Mouse (Mus musculus): Measurements from ENCODE around the gene Mndal. TPM values are rescaled to one million over a fixed set of nuclear protein-coding genes. Genes with fewer than 3 reads are reported as not detected.
"Not testable (repeated sequence)": the region's sequence is repeated elsewhere in the genome, so short reads cannot be mapped to it uniquely, and the experiment has no call there.

Mndal gene
- total and polyA plus RNA-seq, 3 experiments: 6.6 to 12.8 (median 12.7) TPM

GRCm38 (mm10) chr1:173802689-173803281 lies 139.5 kb downstream of the Mndal start:
- H3K4me1 ChIP-seq (ENCODE audit: control insufficient read depth, insufficient read depth, low read length); H3K9ac ChIP-seq (ENCODE audit: low read depth, low read length); H3K36me3 ChIP-seq (ENCODE audit: control insufficient read depth, insufficient read depth, low read length); H3K27me3 ChIP-seq (ENCODE audit: control insufficient read depth, insufficient read depth, low read length); H3K79me2 ChIP-seq (replicated peaks; ENCODE audit: control insufficient read depth, insufficient read depth, low read length): not testable (repeated sequence)
- peak; percentile 35 to 44 for DNase-seq
- TF ChIP-seq POLR2A (IDR thresholded peaks at IDR 0.05; ENCODE audit: insufficient read depth, low read depth, low read length): peak; percentile 69
- intact Hi-C loops (cut with DNase I): loop anchor here (2.0 kb wide), 1 partner anchor 76 kb away; no protein-coding TSS in a partner anchor
- peak overlapping the region; percentile 82 for H3K27ac ChIP-seq
- H3K4me3 ChIP-seq: peak overlapping the region; percentile 53
- 47% methylated on average over 2 of the region's 2 CpGs for WGBS

- WGBS: 20% methylated on average over 3 of the region's 3 CpGs
- peak overlapping the region; percentile 53 for H3K4me3 ChIP-seq
- DNase-seq; H3K27me3 ChIP-seq (ENCODE audit: control insufficient read depth, insufficient read depth, low read length); H3K36me3 ChIP-seq (ENCODE audit: control insufficient read depth, insufficient read depth, low read length); H3K79me2 ChIP-seq (replicated peaks; ENCODE audit: control insufficient read depth, insufficient read depth, low read length); H3K4me1 ChIP-seq (ENCODE audit: control insufficient read depth, insufficient read depth, low read length): not testable (repeated sequence)
- intact Hi-C loops (cut with DNase I): loop anchor here (2.0 kb wide), 1 partner anchor 77 kb away; no protein-coding TSS in a partner anchor
- H3K27ac ChIP-seq: peak overlapping the region; percentile 79
- H3K9ac ChIP-seq (ENCODE audit: low read depth, low read length): peak overlapping the region; percentile 57
Observed at GRCm38 (mm10) chr1:173802207-173802606, 140.1 kb downstream of the Mndal start.

- not testable (repeated sequence) for H3K36me3 ChIP-seq (ENCODE audit: control insufficient read depth, insufficient read depth, low read length); H3K4me1 ChIP-seq (ENCODE audit: control insufficient read depth, insufficient read depth, low read length); DNase-seq; H3K9ac ChIP-seq (ENCODE audit: low read depth, low read length); H3K79me2 ChIP-seq (replicated peaks; ENCODE audit: control insufficient read depth, insufficient read depth, low read length); H3K27me3 ChIP-seq (ENCODE audit: control insufficient read depth, insufficient read depth, low read length)
- WGBS: 39% methylated on average over 2 of the region's 2 CpGs
- intact Hi-C loops (cut with DNase I): loop anchor here (2.0 kb wide), 1 partner anchor 77 kb away; no protein-coding TSS in a partner anchor
- peak overlapping the region; percentile 53 for H3K4me3 ChIP-seq
- H3K27ac ChIP-seq: peak overlapping the region; percentile 79
Observed at GRCm38 (mm10) chr1:173801791-173802190, 140.5 kb downstream of the Mndal start.

Other genes starting within 250 kb of the Mndal start
- gene Ifi207, start 200.7 kb downstream of the Mndal start, total RNA-seq (2021): 1 to 10 TPM; 5.8 to 5.9 TPM
- 8.5 and 9.0 TPM in 2 replicates for gene Ifi207, start 200.7 kb downstream of the Mndal start, polyA plus RNA-seq (2012; rRNA removed)
- gene Ifi204, start 175.5 kb downstream of the Mndal start, total RNA-seq (2021): 1 to 10 TPM; 2.1 to 2.4 TPM
- gene Ifi204, start 175.5 kb downstream of the Mndal start, polyA plus RNA-seq (2012; rRNA removed): 0.66 and 1.9 TPM in 2 replicates
- gene Ifi211, start 29.4 kb downstream of the Mndal start, total RNA-seq (2021): 1 to 10 TPM; 2.6 to 3.0 TPM
- gene Ifi211, start 29.4 kb downstream of the Mndal start, polyA plus RNA-seq (2012; rRNA removed): 0.85 and 1.3 TPM in 2 replicates
- 10 to 100 TPM in 1 of 2 experiments, 1 to 10 TPM in 1; 9.6 to 14.0 TPM for gene Ifi203, start 181 bp upstream of the Mndal start, total RNA-seq (2021)
- gene Ifi203, start 181 bp upstream of the Mndal start, polyA plus RNA-seq (2012; rRNA removed): 10.7 and 21.8 TPM in 2 replicates
- gene Ifi202b, start 40.3 kb upstream of the Mndal start, total RNA-seq (2021): not detected
- 0.38 TPM in 1 of 2 replicates, not detected in the other for gene Ifi202b, start 40.3 kb upstream of the Mndal start, polyA plus RNA-seq (2012; rRNA removed)
- gene Ifi205, start 89.3 kb upstream of the Mndal start, total RNA-seq (2021): 10 to 100 TPM; 15.8 to 18.2 TPM
- 1.8 and 2.5 TPM in 2 replicates for gene Ifi205, start 89.3 kb upstream of the Mndal start, polyA plus RNA-seq (2012; rRNA removed)
- not detected for gene Olfr433, start 98.2 kb upstream of the Mndal start, total RNA-seq (2021)
- gene Olfr433, start 98.2 kb upstream of the Mndal start, polyA plus RNA-seq (2012; rRNA removed): 0.12 TPM in 1 of 2 replicates, not detected in the other
- gene Olfr432, start 106.7 kb upstream of the Mndal start, total RNA-seq (2021): not detected
- not detected in 2 replicates for gene Olfr432, start 106.7 kb upstream of the Mndal start, polyA plus RNA-seq (2012; rRNA removed)
- not detected for gene Olfr430, start 124.1 kb upstream of the Mndal start, total RNA-seq (2021)
- gene Olfr430, start 124.1 kb upstream of the Mndal start, polyA plus RNA-seq (2012; rRNA removed): not detected in 2 replicates
- gene Olfr429, start 141.8 kb upstream of the Mndal start, total RNA-seq (2021): not detected
- gene Olfr429, start 141.8 kb upstream of the Mndal start, polyA plus RNA-seq (2012; rRNA removed): not detected in 2 replicates
- not detected for gene Olfr427, start 154.4 kb upstream of the Mndal start, total RNA-seq (2021)
- not detected in 2 replicates for gene Olfr427, start 154.4 kb upstream of the Mndal start, polyA plus RNA-seq (2012; rRNA removed)
- not detected for gene Olfr231, start 178.7 kb upstream of the Mndal start, total RNA-seq (2021)
- not detected in 2 replicates for gene Olfr231, start 178.7 kb upstream of the Mndal start, polyA plus RNA-seq (2012; rRNA removed)
- not detected for gene Olfr424, start 189.0 kb upstream of the Mndal start, total RNA-seq (2021)
- not detected in 2 replicates for gene Olfr424, start 189.0 kb upstream of the Mndal start, polyA plus RNA-seq (2012; rRNA removed)
- gene Olfr420, start 213.1 kb upstream of the Mndal start, total RNA-seq (2021): not detected
- gene Olfr420, start 213.1 kb upstream of the Mndal start, polyA plus RNA-seq (2012; rRNA removed): not detected in 2 replicates
- gene Spta1, start 230.3 kb upstream of the Mndal start, total RNA-seq (2021): 10 to 100 TPM in 1 of 2 experiments, 1 to 10 TPM in 1; 7.6 to 12.1 TPM
- 2.2 and 2.3 TPM in 2 replicates for gene Spta1, start 230.3 kb upstream of the Mndal start, polyA plus RNA-seq (2012; rRNA removed)

All from heart, adult 2 months (tissue).